Mouse (Mus musculus) urinary bladder, postnatal 10 days (tissue): ENCODE results near the gene Ccdc187.
A peak's percentile ranks its signal among the peaks of the same experiment; 100 is the strongest.

Source experiments
- DNase-seq: peaks from one replicate; pipeline ENCODE4 v3.0.0; 2022; ENCODE audit warnings: low spot score

The Ccdc187 gene

DNA sequence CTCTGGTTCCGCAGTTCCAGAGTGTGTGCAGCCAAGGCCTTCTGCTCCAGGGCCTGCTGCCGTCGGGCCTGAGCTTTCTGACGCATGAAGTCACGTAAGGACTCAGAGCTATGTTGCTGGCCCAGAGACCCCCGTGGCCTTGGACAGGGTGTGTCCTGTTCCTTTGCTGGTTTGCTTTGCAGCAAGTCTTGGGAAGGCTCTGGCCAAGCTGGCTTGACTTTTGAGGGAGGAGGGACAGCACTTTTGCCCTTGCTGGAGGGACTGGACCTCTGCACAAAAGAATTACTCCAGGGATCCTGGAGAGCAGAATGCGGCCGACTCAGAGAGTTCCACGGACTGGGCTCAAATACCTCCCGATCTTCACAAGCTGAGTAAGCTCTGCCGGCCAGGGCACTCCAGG is 13.8 kb downstream of the Ccdc187 start:
- DNase-seq, result no peak

DNA sequence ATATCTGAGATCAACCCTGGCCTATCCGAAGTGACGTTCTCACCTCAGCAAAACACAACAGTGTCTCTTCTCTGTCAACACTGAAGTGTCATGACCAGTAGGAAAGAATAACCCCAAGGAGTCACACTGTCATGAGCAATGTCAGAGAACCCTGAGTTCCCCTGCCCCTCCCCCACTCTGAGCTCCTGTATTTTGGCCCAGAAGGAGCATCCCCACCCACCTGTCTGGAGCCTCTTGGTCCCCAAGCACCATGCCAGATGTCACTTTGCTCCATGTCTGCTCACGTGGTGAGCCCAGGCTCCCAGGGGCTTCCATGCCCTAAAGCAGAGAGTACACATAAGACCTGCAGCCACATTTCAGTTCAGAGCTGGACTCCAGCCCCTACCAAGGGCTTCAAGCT is 14.6 kb downstream of the Ccdc187 start:
- DNase-seq, result no peak

GRCm38 (mm10) chr2:26273611-26274010 is 20.7 kb downstream of the Ccdc187 start:
- DNase-seq, result no peak

DNA sequence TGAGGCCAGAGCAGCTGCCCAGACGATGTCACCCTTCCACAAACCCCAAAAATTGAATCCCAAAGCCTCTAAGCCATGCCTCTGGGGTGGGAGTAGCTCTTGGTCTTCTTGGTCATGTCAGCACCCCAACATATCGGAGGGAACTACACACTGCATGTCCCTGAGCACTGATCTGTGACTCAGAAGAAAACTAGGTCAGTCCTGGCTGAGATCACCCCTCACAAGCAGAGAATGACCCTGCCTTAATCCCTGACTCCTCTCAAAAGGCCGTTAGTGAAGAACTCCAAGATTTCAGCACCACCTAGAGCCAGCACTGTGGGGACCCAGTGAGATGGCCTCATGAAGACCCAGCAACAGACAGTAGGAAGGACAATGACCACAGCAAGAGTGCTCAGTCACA is 26.1 kb downstream of the Ccdc187 start:
- DNase-seq, result no peak

DNA sequence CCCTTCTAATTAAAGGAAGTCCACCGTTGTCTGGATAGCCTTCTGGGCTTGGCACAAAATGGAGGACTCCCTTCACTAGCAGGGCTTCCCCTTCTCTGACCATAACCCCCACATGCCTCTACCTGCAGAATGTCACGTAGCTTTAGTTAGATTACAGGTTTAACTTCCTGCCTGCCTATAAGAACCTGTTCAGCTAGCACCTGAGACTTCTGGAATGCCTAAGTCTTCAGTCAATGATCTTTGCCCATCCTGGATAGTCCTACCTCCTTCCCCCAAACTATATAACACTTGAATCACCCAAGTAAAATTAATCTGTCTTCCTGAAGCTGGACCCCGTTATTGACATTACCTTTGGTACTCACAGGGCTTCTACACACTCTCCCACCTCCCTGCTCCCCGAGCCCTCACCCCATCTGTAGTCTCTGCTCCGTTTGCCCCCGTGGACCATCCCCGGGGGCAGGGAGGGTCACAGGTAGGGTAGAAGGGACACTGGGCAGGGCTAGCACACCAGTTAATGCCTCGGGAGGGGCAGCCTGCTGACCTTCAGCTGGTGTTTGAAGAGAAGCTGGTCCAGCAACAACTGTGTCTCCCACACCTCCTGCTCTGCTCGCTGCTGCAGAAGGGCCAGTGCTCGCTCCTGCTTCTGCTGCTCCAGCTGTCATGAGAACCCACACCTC is 28.2 kb downstream of the Ccdc187 start:
- DNase-seq, result no peak

- DNase-seq, result no peak
Measured at GRCm38 (mm10) chr2:26265095-26265494, 29.3 kb downstream of the Ccdc187 start.

- no peak for DNase-seq
Measured at GRCm38 (mm10) chr2:26264646-26265045, 29.7 kb downstream of the Ccdc187 start.

GRCm38 (mm10) chr2:26257315-26258096 is 36.9 kb downstream of the Ccdc187 start:
- DNase-seq, result no peak

GRCm38 (mm10) chr2:26254816-26255215 is 39.5 kb downstream of the Ccdc187 start:
- DNase-seq, result no peak

DNA sequence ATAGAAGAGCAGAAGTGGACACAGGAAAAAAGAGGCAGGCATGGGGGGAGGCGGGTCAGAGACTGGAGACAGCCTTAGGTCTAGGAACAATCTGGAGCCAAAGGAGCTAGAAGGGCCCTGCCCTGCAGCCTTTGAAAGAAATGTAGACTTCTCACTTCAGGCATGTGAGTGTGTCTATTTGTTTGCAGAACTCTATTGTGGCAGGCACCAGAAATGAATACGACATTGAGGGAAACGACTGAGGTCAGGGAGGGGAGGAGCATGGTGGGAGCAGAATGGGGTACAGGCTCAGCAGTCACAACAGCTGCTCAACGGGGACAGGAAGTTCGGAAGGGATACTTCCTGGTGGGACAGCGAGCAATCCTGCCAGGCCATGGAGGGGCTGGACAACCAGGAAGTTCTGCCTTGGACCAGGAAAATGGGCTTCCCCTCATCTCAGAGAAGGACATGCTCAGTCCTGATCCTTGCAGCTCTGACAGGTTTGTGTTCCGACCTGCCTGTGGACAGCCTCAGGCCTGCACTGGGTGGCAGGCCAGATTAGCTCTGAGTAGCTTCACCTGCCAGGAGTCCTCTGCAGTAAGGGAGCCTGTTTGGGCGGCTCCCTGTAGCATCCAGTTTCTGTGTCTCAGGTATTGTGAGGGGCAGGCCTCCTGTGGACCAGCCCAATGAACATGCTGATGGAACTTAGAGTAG is 41.7 kb downstream of the Ccdc187 start:
- DNase-seq, result no peak

DNA sequence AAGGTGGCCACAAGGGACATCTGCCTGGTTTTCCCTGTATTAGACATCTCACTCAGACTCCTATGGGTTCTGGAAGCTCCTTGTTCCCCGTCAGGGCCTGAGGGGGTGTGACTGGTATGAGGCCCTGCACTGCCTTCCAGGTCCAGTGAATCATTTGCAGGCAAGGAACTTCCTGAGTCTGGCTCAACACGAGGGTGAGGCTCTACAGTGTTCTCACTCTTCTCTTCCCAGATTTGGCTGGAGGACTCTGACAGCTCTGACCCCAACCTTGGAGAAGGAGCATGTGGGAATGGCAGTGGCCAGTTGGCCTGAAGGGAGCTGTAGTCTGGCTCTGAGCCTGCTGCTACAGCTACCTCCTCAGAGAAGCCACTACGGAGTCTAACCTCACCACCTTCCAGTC is 46.8 kb downstream of the Ccdc187 start:
- no peak for DNase-seq

- no peak for DNase-seq
Measured at GRCm38 (mm10) chr2:26240841-26241240, 53.5 kb downstream of the Ccdc187 start.

- DNase-seq, result no peak
Measured at GRCm38 (mm10) chr2:26240330-26240729, 54.0 kb downstream of the Ccdc187 start.

- peak; percentile 79 for DNase-seq
Measured at GRCm38 (mm10) chr2:26237290-26237782, 57.0 kb downstream of the Ccdc187 start, which contains the start of gene Qsox2. TSS of gene Qsox2 (minus strand) at chr2:26237525.

GRCm38 (mm10) chr2:26236681-26237289 is 57.6 kb downstream of the Ccdc187 start:
- DNase-seq, result no peak

DNA sequence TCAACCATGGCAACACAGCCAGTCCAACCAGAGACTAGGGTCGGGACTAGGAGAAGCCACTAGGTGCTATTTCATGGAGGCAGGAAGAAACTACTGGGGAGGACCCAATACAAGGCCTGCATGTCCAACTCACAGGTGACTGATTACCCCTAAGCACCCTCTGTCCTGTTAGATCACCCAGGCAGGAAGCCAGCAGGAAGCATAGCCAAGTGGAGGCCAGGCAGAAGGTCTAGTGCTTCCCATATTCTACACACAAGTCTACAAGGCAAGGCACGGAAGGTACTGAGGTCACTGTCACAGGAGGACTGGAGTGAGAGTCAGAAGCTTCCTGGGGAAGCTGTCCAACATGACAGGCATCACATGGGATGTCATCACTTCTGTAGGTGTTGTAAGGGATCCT is 59.6 kb downstream of the Ccdc187 start:
- DNase-seq, result no peak

GRCm38 (mm10) chr2:26234253-26234652 is 60.1 kb downstream of the Ccdc187 start:
- DNase-seq, result no peak

DNA sequence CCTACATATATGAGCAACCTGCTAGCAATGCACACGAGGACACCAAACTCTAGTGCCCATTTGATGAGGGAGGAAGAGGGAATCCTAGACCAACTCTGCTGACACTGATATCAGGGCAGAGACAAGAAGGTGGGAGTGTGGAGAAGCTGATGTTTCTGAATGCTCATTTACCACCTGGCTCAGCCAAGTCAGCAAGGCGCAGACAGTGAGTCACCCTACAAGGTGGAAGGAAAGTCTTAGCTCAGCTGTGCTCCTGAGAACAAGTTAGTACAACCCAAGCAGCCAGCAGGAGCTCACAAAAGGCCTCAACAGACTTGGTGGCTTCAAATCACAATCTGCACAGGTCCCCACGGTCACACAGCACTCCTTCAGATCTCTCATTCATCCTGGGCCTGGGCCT is 63.0 kb downstream of the Ccdc187 start:
- no peak for DNase-seq

- DNase-seq, result no peak
Measured at GRCm38 (mm10) chr2:26230253-26230652, 64.1 kb downstream of the Ccdc187 start.

GRCm38 (mm10) chr2:26227788-26228187 is 66.6 kb downstream of the Ccdc187 start:
- no peak for DNase-seq

- no peak for DNase-seq
Measured at GRCm38 (mm10) chr2:26225242-26225641, 69.1 kb downstream of the Ccdc187 start.

DNA sequence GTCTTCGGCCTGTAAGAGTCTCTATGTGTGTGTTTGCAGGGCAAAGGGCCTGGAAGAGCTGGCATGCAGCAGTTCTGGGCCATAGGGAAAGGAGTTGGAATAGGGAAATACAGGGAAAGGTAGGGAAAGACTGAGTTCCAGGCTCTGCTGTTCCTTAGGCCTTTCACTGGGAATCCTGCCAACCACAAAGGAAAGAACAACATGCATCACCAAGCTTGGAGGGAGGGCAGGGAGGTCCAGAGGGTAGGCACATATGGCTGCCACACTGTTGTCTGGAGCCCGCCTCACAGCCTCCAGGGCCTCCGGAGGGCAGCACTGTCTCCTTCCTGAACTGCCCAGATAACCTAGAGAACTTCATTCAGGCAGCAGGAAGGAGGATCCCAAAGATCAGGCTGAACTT is 70.4 kb downstream of the Ccdc187 start:
- DNase-seq, result no peak
